ENCODE assay signal across 15 mouse cellular contexts in genomic region chr9:117234726-117235075, GRCm38 (mm10).
"Had no signal": no experiment of that assay in that cellular context is flagged by ENCODE, and none has a peak within 500 bp of the region (broad histone marks: within the 10 kb centered on the region; RNA-seq: fewer than 3 reads in every experiment).

No protein-coding gene starts in this region.

- ATAC-seq: intestine, embryonic 16.5 days; midbrain, embryonic 15.5 days had no signal

- DNase-seq: kidney, adult 2 months; kidney, postnatal 36 days; layer of hippocampus, adult 9-11 months; left cerebral cortex, postnatal 4 days; right cerebral cortex, postnatal 4 days; spleen, adult 18-20 months; thymus, adult 18-20 months; thymus, postnatal 25 days had no signal

- H3K36me3 ChIP-seq: midbrain, embryonic 15.5 days; neural tube, embryonic 12.5 days had no signal

- H3K27ac ChIP-seq: limb, embryonic 13.5 days; liver, embryonic 14.5 days; midbrain, embryonic 15.5 days; neural tube, embryonic 12.5 days had no signal

- H3K4me3 ChIP-seq: limb, embryonic 13.5 days; megakaryocyte, embryonic 14.5 days; midbrain, embryonic 15.5 days; neural tube, embryonic 12.5 days had no signal

- H3K4me1 ChIP-seq: megakaryocyte, embryonic 14.5 days; midbrain, embryonic 15.5 days; neural tube, embryonic 12.5 days had no signal

- H3K9me3 ChIP-seq: limb, embryonic 13.5 days; midbrain, embryonic 15.5 days; neural tube, embryonic 12.5 days had no signal

- H3K27me3 ChIP-seq: limb, embryonic 13.5 days; megakaryocyte, embryonic 14.5 days; midbrain, embryonic 15.5 days; neural tube, embryonic 12.5 days had no signal

- H3K9ac ChIP-seq: limb, embryonic 13.5 days; liver, embryonic 14.5 days; midbrain, embryonic 15.5 days; neural tube, embryonic 12.5 days had no signal

- H3K4me2 ChIP-seq: limb, embryonic 13.5 days; midbrain, embryonic 11.5 days; midbrain, embryonic 15.5 days; neural tube, embryonic 12.5 days had no signal
